Mouse (Mus musculus) small intestine, adult 2 months (tissue): ENCODE measurements around the gene Prss42.

Experiments
- CTCF ChIP-seq: fragments of 200-500 bp; IDR thresholded peaks from 2 replicates; pipeline ENCODE4 v1.5.1; 2012; ENCODE audit warnings: low read depth, mild to moderate bottlenecking, control low read depth, inconsistent platforms, low read length, moderate library complexity, mixed read lengths; ENCODE audit not compliant: insufficient replicate concordance, insufficient read length; ENCODE audit errors: extremely low read depth
- POLR2A ChIP-seq: fragments of 200-500 bp; IDR thresholded peaks from 2 replicates; pipeline ENCODE4 v1.6.1; 2012; ENCODE audit warnings: low read depth, mild to moderate bottlenecking, control low read depth, inconsistent platforms, low read length, moderate library complexity

GRCm38 (mm10) chr9:110778559-110778958 lies 19.4 kb upstream of the Prss42 start:
- TF ChIP-seq POLR2A (no peak), CTCF (no peak)
